Mouse (Mus musculus) adrenal gland, postnatal 4 days (tissue): ENCODE results near the gene Gm17693. TPM values are rescaled to one million over a fixed set of nuclear protein-coding genes. Genes with fewer than 3 reads are reported as not detected.
"Not testable (repeated sequence)": the region's sequence is repeated elsewhere in the genome, so short reads cannot be mapped to it uniquely, and the experiment has no call there.

ENCODE experiments used
- DNase-seq, 2 experiments: peaks; one replicate each; pipeline ENCODE4 v3.0.0; 2021 to 2022; ENCODE audit warnings: low spot score in 2 of 2, mixed read lengths in 2 of 2
- long read RNA-seq, 2 experiments: library from polyadenylated mRNA; stranded (forward); transcript quantifications; one replicate each; pipeline ENCODE4 v2.0.0; 2021
- total RNA-seq, 2 experiments: library from RNA; stranded (reverse); gene quantifications; 2 replicates each; pipeline ENCODE4 v1.2.3; 2021

Gm17693 gene
- total RNA-seq, result not detected
- long read RNA-seq, experiment 1, result 0 reads
- long read RNA-seq, experiment 2, result 0 reads

DNA sequence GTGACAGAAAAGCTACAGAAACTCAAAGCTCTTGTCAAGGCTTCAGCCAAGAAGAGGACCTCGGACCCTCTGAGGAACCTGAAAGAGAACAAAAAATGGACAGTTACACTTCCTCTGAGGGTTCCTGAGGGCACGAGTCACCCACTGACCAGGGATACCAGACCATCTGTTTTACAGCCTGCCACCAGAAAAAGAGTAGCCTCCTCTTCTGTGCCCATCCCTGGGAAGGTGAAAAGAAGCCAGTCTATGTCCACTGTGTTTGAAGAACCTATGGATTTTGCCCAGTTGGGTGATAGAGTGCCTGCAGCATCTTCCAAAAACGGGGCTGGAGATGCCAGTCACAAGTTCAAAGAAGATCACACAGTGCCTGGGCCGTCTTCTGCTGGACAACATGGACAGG is at the start of gene Gm17693:
Gene Gm17693, plus strand, starts transcription at position 301 of the 400 bp plus-strand sequence.
- DNase-seq, result not testable (repeated sequence)
